In genomic region chr13:8333589-8334455, GRCm38 (mm10) we compare ENCODE assay signal across 18 mouse cellular contexts.
DNase-seq lines count a peak whose midpoint lies in the region; ATAC-seq and TF ChIP-seq lines count a peak whose summit lies in the region.
"Had no signal": no experiment of that assay in that cellular context is flagged by ENCODE, and none has a peak within 500 bp of the region (broad histone marks: within the 10 kb centered on the region; RNA-seq: fewer than 3 reads in every experiment).

No protein-coding gene starts in this region.

- H3K4me3 ChIP-seq in forebrain, embryonic 13.5 days = no peak overlapping the region
- H3K4me3 ChIP-seq in hindbrain, embryonic 14.5 days (replicated peaks; ENCODE audit: low read length) = no peak overlapping the region
- no peak overlapping the region for H3K4me3 ChIP-seq in midbrain, embryonic 15.5 days
- H3K4me3 ChIP-seq: embryonic facial prominence, embryonic 15.5 days; heart, embryonic 15.5 days had no signal

- no peak for TF ChIP-seq CTCF in brain, embryonic 14.5 days (IDR thresholded peaks at IDR 0.05; ENCODE audit: borderline replicate concordance, extremely low read depth, insufficient read depth, insufficient read length)

- TF ChIP-seq POLR2A in brain, embryonic 14.5 days (IDR thresholded peaks at IDR 0.05; ENCODE audit: borderline replicate concordance, extremely low read depth, insufficient read depth, insufficient read length, poor library complexity, severe bottlenecking) = no peak

- H3K27me3 ChIP-seq in forebrain, embryonic 13.5 days = no peaks in the 10 kb centered on the region; the same call in 1 of the 2 replicates
- H3K27me3 ChIP-seq in hindbrain, embryonic 14.5 days (ENCODE audit: control insufficient read depth, insufficient read depth, low read length) = no peaks in the 10 kb centered on the region
- no peaks in the 10 kb centered on the region for H3K27me3 ChIP-seq in midbrain, embryonic 15.5 days (replicated peaks)
- H3K27me3 ChIP-seq: embryonic facial prominence, embryonic 15.5 days; heart, embryonic 15.5 days; Patski had no signal

- peak overlapping the region; percentile 30 for H3K4me2 ChIP-seq in forebrain, embryonic 13.5 days
- peak overlapping the region; percentile 19 for H3K4me2 ChIP-seq in hindbrain, embryonic 14.5 days (replicated peaks)
- H3K4me2 ChIP-seq in midbrain, embryonic 15.5 days = peak overlapping the region; percentile 23
- H3K4me2 ChIP-seq: embryonic facial prominence, embryonic 15.5 days; heart, embryonic 15.5 days had no signal

- H3K4me1 ChIP-seq in forebrain, embryonic 13.5 days = peaks cover 22% of the 10 kb centered on the region
- H3K4me1 ChIP-seq in hindbrain, embryonic 14.5 days (replicated peaks; ENCODE audit: control insufficient read depth, insufficient read depth, low read length) = peaks cover 27% of the 10 kb centered on the region
- H3K4me1 ChIP-seq in midbrain, embryonic 15.5 days = peaks cover 22% of the 10 kb centered on the region
- H3K4me1 ChIP-seq: embryonic facial prominence, embryonic 15.5 days; heart, embryonic 15.5 days had no signal

- peak; percentile 73 for ATAC-seq in forebrain, embryonic 13.5 days
- peak; percentile 77 for ATAC-seq in hindbrain, embryonic 14.5 days (ENCODE audit: low FRiP score)
- peak; percentile 68 for ATAC-seq in midbrain, embryonic 15.5 days (replicated peaks)
- ATAC-seq: Patski had no signal

- no peaks in the 10 kb centered on the region for H3K9me3 ChIP-seq in forebrain, embryonic 13.5 days (replicated peaks)
- H3K9me3 ChIP-seq in hindbrain, embryonic 14.5 days (ENCODE audit: control insufficient read depth, low read length) = no peaks in the 10 kb centered on the region
- H3K9me3 ChIP-seq in midbrain, embryonic 15.5 days = no peaks in the 10 kb centered on the region
- H3K9me3 ChIP-seq: embryonic facial prominence, embryonic 15.5 days; heart, embryonic 15.5 days had no signal

- peak overlapping the region; percentile 40; the same call in 1 of the 2 replicates for H3K27ac ChIP-seq in forebrain, embryonic 13.5 days
- peak overlapping the region; percentile 80 for H3K27ac ChIP-seq in hindbrain, embryonic 14.5 days
- peak overlapping the region; percentile 52 for H3K27ac ChIP-seq in midbrain, embryonic 15.5 days
- H3K27ac ChIP-seq: embryonic facial prominence, embryonic 15.5 days; heart, embryonic 15.5 days; stomach, postnatal 0 days had no signal

- H3K9ac ChIP-seq in forebrain, embryonic 13.5 days = no peak overlapping the region
- no peak overlapping the region for H3K9ac ChIP-seq in hindbrain, embryonic 14.5 days
- H3K9ac ChIP-seq in midbrain, embryonic 15.5 days = no peak overlapping the region
- H3K9ac ChIP-seq: embryonic facial prominence, embryonic 15.5 days; heart, embryonic 15.5 days had no signal

- peak; percentile 84 for DNase-seq in brain, embryonic 14.5 days (ENCODE audit: low read depth)
- peak; percentile 45 for DNase-seq in hindbrain, embryonic 14.5 days (ENCODE audit: low spot score)
- DNase-seq in adrenal gland, adult 2 months = no peak
- DNase-seq in thymus, postnatal 10 days (ENCODE audit: low spot score in 2 of 2) = no peak
- DNase-seq in lung, postnatal 4 days = no peak
- no peak for DNase-seq in c-Kit-positive CD71-positive TER-119-positive erythroid progenitor cells, embryonic 14.5 days (ENCODE audit: low spot score)
- DNase-seq: cerebellum, adult 8-10 months; kidney, postnatal 14 days; layer of hippocampus, postnatal 36 days; right cerebral cortex, adult 18-20 months; spleen, adult 18-20 months; thymus, postnatal 4 days had no signal

- H3K36me3 ChIP-seq in forebrain, embryonic 13.5 days (ENCODE audit: poor library complexity, severe bottlenecking) = no peaks in the 10 kb centered on the region
- H3K36me3 ChIP-seq in hindbrain, embryonic 14.5 days (replicated peaks; ENCODE audit: control insufficient read depth, insufficient read depth) = no peaks in the 10 kb centered on the region
- no peaks in the 10 kb centered on the region for H3K36me3 ChIP-seq in midbrain, embryonic 15.5 days (replicated peaks)
- H3K36me3 ChIP-seq: embryonic facial prominence, embryonic 15.5 days; heart, embryonic 15.5 days had no signal

- WGBS in forebrain, embryonic 13.5 days = 7% methylated on average over 7 of the region's 7 CpGs
- 10% methylated on average over 7 of the region's 7 CpGs for WGBS in hindbrain, embryonic 14.5 days
- WGBS in midbrain, embryonic 15.5 days = 10% methylated on average over 7 of the region's 7 CpGs

Comparison
In these comparisons a context has a peak if more than half of its experiments do, and no peak if none do; other contexts are left out.
1. DNase-seq: peak in brain, embryonic 14.5 days (single experiment) and hindbrain, embryonic 14.5 days (single experiment); none in adrenal gland, adult 2 months (single experiment), thymus, postnatal 10 days (0 of 2), lung, postnatal 4 days (0 of 2) and c-Kit-positive CD71-positive TER-119-positive erythroid progenitor cells, embryonic 14.5 days (single experiment).
2. Peak in every context shown above with its lines, with median percentiles within 50 percentile points of each other: ATAC-seq, H3K27ac ChIP-seq and H3K4me2 ChIP-seq.